Mouse (Mus musculus) limb, embryonic 11.5 days (tissue): ENCODE results near the gene Marc2. TPM values are rescaled to one million over a fixed set of nuclear protein-coding genes. Genes with fewer than 3 reads are reported as not detected.

Experiments used
- ATAC-seq: fragments of 200-750 bp; cut with Nextera tagmentation; 2 replicates; pipeline ENCODE4 v1.8.0; 2017; ENCODE audit warnings: low read depth; ENCODE audit not compliant: insufficient number of reproducible peaks, low FRiP score, low TSS enrichment
- DNase-seq: peaks from one replicate; pipeline ENCODE4 v3.0.0-alpha.2; 2015; ENCODE audit warnings: low spot score
- H3K27ac ChIP-seq: fragments of 300-500 bp; sonication (generic); replicated peaks from 2 replicates; pipeline ENCODE4 v1.5.1; 2014; ENCODE audit warnings: low read depth, mild to moderate bottlenecking, low read length
- H3K27me3 ChIP-seq: fragments of 300-500 bp; sonication (generic); 2 replicates; pipeline ENCODE4 v1.6.1; 2014; ENCODE audit warnings: mild to moderate bottlenecking, low read length, mixed read lengths; ENCODE audit not compliant: control insufficient read depth, insufficient read depth
- H3K36me3 ChIP-seq: fragments of 300-500 bp; sonication (generic); 2 replicates; pipeline ENCODE4 v1.6.1; 2014; ENCODE audit warnings: mild to moderate bottlenecking, low read length, moderate library complexity, mixed read lengths; ENCODE audit not compliant: control insufficient read depth, insufficient read depth
- H3K4me1 ChIP-seq: fragments of 300-500 bp; sonication (generic); 2 replicates; pipeline ENCODE4 v1.6.1; 2014; ENCODE audit warnings: low read length, mixed read lengths; ENCODE audit not compliant: control insufficient read depth, insufficient read depth
- H3K4me2 ChIP-seq: fragments of 300-500 bp; sonication (generic); 2 replicates; pipeline ENCODE4 v1.6.1; 2014; ENCODE audit warnings: low read depth, mild to moderate bottlenecking, moderate library complexity; ENCODE audit not compliant: severe bottlenecking
- H3K4me3 ChIP-seq: fragments of 300-500 bp; sonication (generic); 2 replicates; pipeline ENCODE4 v1.5.1; 2014; ENCODE audit warnings: low read depth, low read length
- H3K9ac ChIP-seq: fragments of 300-500 bp; sonication (generic); 2 replicates; pipeline ENCODE4 v1.6.1; 2014; ENCODE audit warnings: mild to moderate bottlenecking, low read length
- H3K9me3 ChIP-seq: fragments of 300-500 bp; sonication (generic); 2 replicates; pipeline ENCODE4 v1.6.1; 2016; ENCODE audit warnings: low read length; ENCODE audit not compliant: control insufficient read depth
- WGBS: fragments of 180-500 bp; shearing (Covaris S2); extraction: QIAGEN DNeasy Blood & Tissue Kit; methylation state at CpG from one replicate; pipeline ENCODE4 v1.1.7; 2014; 5-methylcytosine and 5-hydroxymethylcytosine counted together
- polyA plus RNA-seq: library from polyadenylated mRNA; unstranded; fragments of >200 nt; fragmentation: Nextera tagmentation; extraction: Ambion mirVana; gene quantifications from 2 replicates; pipeline ENCODE4 v1.2.1, GENCODE M21; 2014

Marc2 gene
- polyA plus RNA-seq = 110 and 112 TPM in 2 replicates

- ATAC-seq (0 out of 2 replicates have a peak, but pooled peaks have one; percentile 6), DNase-seq (no peak)
- Histone ChIP-seq H3K4me2 (peak within 1 kb of the TSS; percentile 80), H3K27ac (no peak within 1 kb of the TSS), H3K27me3 (no peaks in the 10 kb centered on the region), H3K4me3 (peak within 1 kb of the TSS; percentile 76), H3K9me3 (no peaks in the 10 kb centered on the region), H3K9ac (peak within 1 kb of the TSS; percentile 77), H3K4me1 (no peaks in the 10 kb centered on the region; the same call in 1 of the 2 replicates), H3K36me3 (no peaks in the 10 kb centered on the region)
- 7% methylated on average over 18 of the region's 18 CpGs for WGBS
These were observed at the start of gene Marc2 for GRCm38 (mm10) chr1:184846092-184846750. TSS of gene Marc2 (minus strand) at chr1:184846451.

DNA sequence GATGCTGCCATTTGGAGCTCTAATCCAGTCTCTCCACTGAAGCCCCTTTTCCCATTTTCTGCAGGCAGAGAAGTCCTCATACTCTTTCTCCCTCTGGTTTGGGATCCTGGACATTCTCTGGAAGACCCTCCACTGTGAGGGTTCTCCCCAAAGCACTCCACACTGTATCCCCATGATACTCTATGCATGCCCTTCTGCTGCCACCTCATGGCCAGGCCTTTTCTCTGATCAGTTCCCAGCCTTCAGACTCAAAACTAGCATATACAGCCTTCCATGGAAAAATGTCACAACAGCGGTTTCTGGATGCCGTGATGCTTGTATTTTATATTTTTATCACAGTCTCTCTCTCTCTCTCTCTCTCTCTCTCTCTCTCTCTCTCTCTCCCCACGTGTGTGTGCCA is 45.7 kb upstream of the Marc2 start:
- Histone ChIP-seq H3K27ac (no peak overlapping the region), H3K27me3 (no peaks in the 10 kb centered on the region), H3K36me3 (no peaks in the 10 kb centered on the region), H3K4me3 (no peak overlapping the region), H3K4me2 (no peak overlapping the region), H3K4me1 (no peaks in the 10 kb centered on the region), H3K9ac (no peak overlapping the region), H3K9me3 (no peaks in the 10 kb centered on the region)
- DNase-seq = no peak
- 81% methylated on average over 3 of the region's 3 CpGs for WGBS
- ATAC-seq = no peak

GRCm38 (mm10) chr1:184889454-184889853 is 43.2 kb upstream of the Marc2 start:
- DNase-seq = no peak
- Histone ChIP-seq H3K36me3 (no peaks in the 10 kb centered on the region), H3K27me3 (no peaks in the 10 kb centered on the region), H3K9me3 (no peaks in the 10 kb centered on the region), H3K27ac (no peak overlapping the region), H3K9ac (no peak overlapping the region), H3K4me3 (no peak overlapping the region), H3K4me1 (no peaks in the 10 kb centered on the region), H3K4me2 (no peak overlapping the region)
- no peak for ATAC-seq
- WGBS = 91% methylated on average over 6 of the region's 6 CpGs

- H3K4me1 ChIP-seq = 0 out of 2 replicates have a peak, but pooled peaks cover 3% of the 10 kb centered on the region
- DNase-seq (no peak), ATAC-seq (no peak)
- H3K27ac ChIP-seq = no peak overlapping the region
- peaks cover 28% of the 10 kb centered on the region for H3K27me3 ChIP-seq
- H3K9me3 ChIP-seq = no peaks in the 10 kb centered on the region
- H3K9ac ChIP-seq = no peak overlapping the region
- WGBS = 86% methylated on average over 1 of the region's 1 CpGs
- no peaks in the 10 kb centered on the region for H3K36me3 ChIP-seq
- H3K4me2 ChIP-seq = no peak overlapping the region
- H3K4me3 ChIP-seq = no peak overlapping the region
These were observed 39.9 kb upstream of the Marc2 start for GRCm38 (mm10) chr1:184886160-184886559.

GRCm38 (mm10) chr1:184882281-184883268 is 36.3 kb upstream of the Marc2 start, which contains the start of gene C130074G19Rik:
TSS of gene C130074G19Rik (minus strand) at chr1:184883218.
- DNase-seq = peak; percentile 70
- peak; percentile 83 for ATAC-seq
- peak within 1 kb of the TSS; percentile 47 for H3K4me3 ChIP-seq
- H3K9me3 ChIP-seq = no peaks in the 10 kb centered on the region
- 3% methylated on average over 77 of the region's 77 CpGs for WGBS
- no peak within 1 kb of the TSS for H3K27ac ChIP-seq
- 0 out of 2 replicates have a peak, but pooled peaks cover 3% of the 10 kb centered on the region for H3K4me1 ChIP-seq
- H3K9ac ChIP-seq = peak within 1 kb of the TSS; percentile 47
- peak within 1 kb of the TSS; percentile 89 for H3K4me2 ChIP-seq
- peaks cover 29% of the 10 kb centered on the region for H3K27me3 ChIP-seq
- H3K36me3 ChIP-seq = no peaks in the 10 kb centered on the region

GRCm38 (mm10) chr1:184881861-184882260 is 35.6 kb upstream of the Marc2 start:
- Histone ChIP-seq H3K9me3 (no peaks in the 10 kb centered on the region), H3K4me1 (0 out of 2 replicates have a peak, but pooled peaks cover 3% of the 10 kb centered on the region), H3K27ac (no peak overlapping the region), H3K9ac (no peak overlapping the region), H3K4me2 (no peak overlapping the region), H3K4me3 (peak overlapping the region; percentile 47; the same call in 1 of the 2 replicates), H3K36me3 (no peaks in the 10 kb centered on the region), H3K27me3 (peaks cover 29% of the 10 kb centered on the region)
- ATAC-seq (no peak), DNase-seq (no peak)
- WGBS = 65% methylated on average over 7 of the region's 7 CpGs

GRCm38 (mm10) chr1:184881211-184881610 is 35.0 kb upstream of the Marc2 start:
- no peak overlapping the region for H3K4me3 ChIP-seq
- ATAC-seq = no peak
- H3K9ac ChIP-seq = no peak overlapping the region
- no peaks in the 10 kb centered on the region for H3K9me3 ChIP-seq
- 93% methylated on average over 5 of the region's 5 CpGs for WGBS
- no peak overlapping the region for H3K4me2 ChIP-seq
- peaks cover 29% of the 10 kb centered on the region for H3K27me3 ChIP-seq
- 0 out of 2 replicates have a peak, but pooled peaks cover 3% of the 10 kb centered on the region for H3K4me1 ChIP-seq
- H3K36me3 ChIP-seq = no peaks in the 10 kb centered on the region
- H3K27ac ChIP-seq = no peak overlapping the region
- no peak for DNase-seq

DNA sequence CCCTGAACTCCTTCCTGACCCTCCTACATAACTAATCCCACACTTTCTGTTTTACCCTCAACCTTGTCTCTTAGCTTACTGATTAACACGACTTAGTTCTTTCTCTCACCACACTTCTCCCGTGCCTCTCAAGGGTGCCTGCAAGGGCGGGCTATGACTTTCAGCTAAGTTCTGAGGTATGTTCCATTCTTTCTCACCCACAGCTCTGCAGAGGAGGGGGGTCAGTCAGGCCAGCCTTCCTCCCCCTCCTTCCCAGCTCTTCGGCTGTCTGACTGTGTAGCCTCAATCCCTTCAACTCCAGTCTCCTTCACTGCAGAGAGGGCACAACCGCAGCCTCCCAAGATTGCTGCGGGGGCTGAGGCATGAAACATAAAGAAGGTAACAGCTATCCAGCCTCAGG is 32.6 kb upstream of the Marc2 start:
- H3K27ac ChIP-seq = no peak overlapping the region
- no peak for DNase-seq
- 82% methylated on average over 6 of the region's 6 CpGs for WGBS
- H3K4me3 ChIP-seq = no peak overlapping the region
- 0 out of 2 replicates have a peak, but pooled peaks cover 3% of the 10 kb centered on the region for H3K4me1 ChIP-seq
- H3K4me2 ChIP-seq = no peak overlapping the region
- peaks cover 27% of the 10 kb centered on the region for H3K27me3 ChIP-seq
- no peaks in the 10 kb centered on the region; the same call in 1 of the 2 replicates for H3K36me3 ChIP-seq
- no peak for ATAC-seq
- H3K9ac ChIP-seq = no peak overlapping the region
- H3K9me3 ChIP-seq = no peaks in the 10 kb centered on the region
